Mouse (Mus musculus) cerebellum, adult 9-10 months (tissue): Measurements from ENCODE around the gene Parp8.
A peak's percentile ranks its signal among the peaks of the same experiment; 100 is the strongest.

Experiments
- DNase-seq: peaks from one replicate; pipeline ENCODE4 v3.0.0; 2022

The Parp8 gene

DNA sequence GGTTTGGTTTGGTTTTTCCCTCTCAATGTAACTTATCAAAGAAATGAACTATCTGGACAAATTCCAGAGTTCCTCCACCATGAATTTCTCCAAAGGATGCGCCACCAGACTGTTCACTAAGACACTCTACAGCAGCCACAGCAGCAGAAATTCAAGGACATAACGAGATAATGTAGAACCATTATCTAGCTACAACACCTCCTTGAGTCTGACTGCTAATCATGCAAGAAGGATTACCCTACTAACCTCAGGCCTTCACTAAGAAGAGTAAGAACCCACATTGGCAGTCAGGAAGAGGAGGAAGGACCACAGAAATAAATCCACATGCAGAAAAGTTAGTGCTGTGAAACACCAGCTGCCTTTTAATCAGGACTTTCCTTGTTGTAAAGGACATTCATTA is 11.8 kb downstream of the Parp8 start:
- DNase-seq = no peak

DNA sequence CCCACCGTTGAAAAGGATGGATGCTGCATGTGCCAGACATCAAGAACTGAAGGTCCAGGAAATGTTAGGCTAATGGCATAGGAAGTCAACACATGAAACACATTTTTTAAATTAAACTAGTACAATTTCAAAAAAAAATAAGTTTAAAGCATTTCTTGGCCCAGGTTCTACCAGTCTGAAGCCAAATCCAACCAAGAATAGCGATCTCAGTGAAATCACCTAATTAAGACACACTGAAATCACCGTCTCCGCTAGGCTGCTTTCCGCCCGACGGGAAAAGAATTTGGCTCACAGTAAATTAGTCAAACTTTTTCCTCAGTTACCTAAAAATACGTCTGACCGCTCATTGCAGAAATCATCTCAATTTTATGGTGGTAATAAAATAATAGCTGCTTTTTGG is 13.3 kb downstream of the Parp8 start:
- DNase-seq = no peak

DNA sequence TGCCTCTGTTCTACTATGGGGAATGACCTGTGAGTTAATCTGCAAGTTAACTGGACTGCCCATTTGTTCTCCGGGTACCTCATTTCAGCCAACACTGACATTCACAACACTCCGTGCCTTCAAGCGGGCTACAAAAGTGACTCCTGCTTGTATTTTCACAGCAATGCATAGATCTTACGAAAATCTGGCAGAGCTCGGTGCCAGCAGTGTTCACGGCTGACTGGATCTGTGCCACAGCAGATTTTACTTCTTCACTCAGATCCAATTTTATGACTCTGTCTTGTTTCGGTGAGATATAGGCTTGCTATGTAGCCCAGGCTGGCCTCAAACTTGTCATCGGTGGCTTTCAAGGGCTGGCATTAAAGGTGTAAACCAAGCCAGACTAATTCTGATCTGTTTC is 15.2 kb downstream of the Parp8 start:
- peak; percentile 67 for DNase-seq

DNA sequence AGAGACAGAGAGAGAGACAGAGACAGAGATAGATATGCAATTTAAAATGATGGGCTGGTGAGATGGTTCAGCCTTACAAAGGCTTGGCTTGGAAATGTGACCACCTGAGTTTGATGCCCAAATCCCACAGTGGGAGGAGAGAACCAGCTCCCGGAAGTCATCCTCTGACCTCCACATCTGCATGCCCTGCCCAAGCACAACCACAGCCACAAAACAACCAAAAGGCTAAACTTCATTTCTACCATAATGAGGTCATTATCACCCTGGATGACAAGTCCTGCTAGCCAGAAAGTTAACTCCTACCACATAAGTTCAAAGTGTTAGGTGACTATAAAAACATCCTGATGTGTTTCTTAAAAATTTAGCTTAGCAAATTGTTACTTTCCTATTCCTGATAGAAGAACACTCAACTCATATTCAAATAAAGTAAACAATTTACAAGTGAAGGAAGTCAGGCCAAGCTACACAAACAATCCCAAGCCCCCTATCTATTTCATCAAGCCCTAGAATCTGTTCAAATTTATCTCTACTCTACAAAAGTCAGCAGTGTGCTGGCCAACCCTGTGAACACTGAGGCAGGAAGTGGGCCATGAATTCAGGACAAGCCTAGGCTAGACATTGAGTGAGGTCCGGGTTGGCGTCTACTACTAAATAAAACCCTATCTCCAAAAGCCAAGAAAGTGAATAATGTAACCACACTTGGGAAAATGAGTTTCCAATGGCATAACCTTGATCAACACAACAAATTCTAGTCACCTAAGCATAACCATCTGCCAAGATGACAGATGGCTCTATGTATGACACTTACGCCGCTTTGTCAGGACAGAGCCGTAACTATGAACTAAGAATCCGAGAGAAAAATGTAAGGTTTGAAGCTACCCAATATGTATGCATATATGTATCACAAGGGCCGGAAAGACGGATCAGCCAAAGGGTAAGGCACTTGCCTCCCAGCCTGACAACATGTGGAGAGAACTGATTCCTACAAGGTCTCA is 17.0 kb downstream of the Parp8 start:
- peak; percentile 60 for DNase-seq

DNA sequence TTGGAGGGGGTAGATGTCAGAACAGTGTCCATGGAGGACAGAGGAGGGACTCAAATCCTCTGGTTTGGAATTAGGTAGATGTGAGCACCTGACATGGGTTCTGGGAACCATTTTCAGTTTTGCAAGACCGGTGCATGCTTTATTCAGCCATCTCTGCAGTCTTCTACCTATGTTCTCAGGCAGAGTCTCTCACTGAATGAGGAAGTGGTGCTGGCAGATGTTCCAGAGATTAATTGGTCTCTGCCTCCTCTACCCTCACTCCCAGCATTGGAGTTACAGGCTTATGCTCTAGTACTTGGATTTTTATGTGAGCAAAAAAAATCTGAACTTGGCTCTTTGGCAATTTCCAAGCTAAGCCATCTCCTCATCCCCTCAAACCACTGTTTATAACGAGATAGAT is 17.8 kb downstream of the Parp8 start:
- no peak for DNase-seq

DNA sequence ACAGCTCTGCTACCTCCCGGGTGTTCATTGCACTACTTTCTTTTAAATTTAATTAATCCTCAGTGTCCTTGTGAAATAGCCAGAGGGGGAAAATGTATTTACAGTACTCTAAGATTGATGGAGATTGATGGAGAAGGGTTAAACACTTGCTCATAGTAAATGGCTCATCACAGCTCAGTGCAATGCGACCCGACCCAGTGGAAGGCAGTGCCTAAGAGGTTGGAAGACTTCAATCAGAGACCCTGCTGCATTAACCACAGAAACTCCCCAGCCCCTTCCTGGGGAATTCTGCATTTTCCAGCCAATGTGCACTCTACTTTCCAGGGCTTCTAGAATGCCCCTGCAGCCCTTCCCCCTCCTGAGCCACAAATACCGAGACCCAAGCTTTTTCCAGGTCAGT is 18.7 kb downstream of the Parp8 start:
- no peak for DNase-seq

DNA sequence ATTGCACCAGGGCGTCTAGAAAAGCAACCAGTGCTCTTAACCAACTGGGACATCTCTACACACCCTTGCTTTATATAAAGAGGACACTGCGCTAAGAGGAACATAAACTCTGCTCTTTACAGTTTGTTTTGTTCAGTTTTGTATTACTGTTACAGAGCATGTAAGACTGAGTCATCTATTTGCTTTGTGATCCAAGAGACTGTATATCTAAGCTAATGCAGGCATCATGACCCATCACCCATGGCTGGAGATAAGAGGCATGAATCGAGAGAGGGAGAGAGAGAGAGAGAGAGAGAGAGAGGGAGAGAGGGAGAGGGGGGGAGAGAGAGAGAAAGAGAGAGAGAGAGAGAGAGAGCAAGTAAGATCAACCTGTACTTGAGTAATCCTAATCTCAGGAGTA is 24.8 kb downstream of the Parp8 start:
- no peak for DNase-seq

DNA sequence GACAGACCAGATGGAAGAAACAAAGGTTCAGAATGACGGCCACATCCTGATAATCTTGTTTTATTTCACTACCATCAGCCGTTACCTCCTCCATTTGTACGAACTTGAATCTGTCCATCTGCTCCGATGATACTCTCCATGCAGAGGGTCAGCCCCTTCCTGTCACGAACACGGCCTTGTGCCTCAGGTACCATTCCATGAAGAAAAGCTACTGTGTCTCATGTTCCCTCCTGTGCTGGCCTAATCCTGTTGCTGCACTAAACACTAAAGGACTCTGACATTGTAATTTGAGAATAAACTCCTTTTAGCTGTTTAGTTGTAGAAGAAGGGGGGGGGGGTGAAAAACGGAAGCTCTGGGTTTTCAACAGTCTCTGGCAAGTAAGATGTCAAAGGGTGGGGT is 33.8 kb downstream of the Parp8 start:
- no peak for DNase-seq

DNA sequence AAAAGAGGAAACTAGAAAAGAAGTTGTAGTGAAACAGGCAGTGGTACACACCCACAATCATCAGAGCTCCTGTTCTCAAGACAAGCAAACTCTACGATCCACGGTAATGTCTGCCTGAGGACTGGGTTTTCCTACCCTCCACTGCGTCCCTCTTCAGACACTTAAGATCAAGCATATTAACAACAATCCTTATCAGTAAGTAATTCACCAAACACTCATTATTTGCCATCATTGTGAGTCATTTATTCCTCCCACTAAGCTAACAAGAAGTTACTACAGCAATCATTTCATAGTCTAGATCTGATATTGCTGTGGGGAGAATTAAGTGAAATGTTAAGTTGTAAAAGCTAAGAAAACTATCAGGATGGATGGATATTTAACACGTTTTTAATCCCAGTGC is 35.0 kb downstream of the Parp8 start:
- no peak for DNase-seq

DNA sequence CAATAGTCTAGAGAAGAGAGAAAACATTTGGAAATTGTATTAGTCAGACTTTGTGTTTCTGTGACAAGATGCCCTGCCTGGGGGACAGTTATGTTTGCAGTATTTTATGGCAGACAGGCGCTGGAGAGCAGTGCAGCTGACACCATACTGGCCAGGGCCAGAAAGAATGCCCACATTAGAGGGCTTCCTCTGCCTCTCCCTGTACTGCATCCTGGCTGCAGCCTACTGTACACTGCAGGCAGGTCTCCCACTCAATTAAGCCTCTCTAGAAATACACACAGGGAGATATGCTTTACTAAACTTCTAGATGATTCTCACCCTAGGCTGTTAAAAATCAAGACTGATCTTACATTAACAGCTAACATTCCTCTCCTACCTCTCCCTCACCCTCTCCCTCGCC is 36.6 kb downstream of the Parp8 start:
- no peak for DNase-seq

DNA sequence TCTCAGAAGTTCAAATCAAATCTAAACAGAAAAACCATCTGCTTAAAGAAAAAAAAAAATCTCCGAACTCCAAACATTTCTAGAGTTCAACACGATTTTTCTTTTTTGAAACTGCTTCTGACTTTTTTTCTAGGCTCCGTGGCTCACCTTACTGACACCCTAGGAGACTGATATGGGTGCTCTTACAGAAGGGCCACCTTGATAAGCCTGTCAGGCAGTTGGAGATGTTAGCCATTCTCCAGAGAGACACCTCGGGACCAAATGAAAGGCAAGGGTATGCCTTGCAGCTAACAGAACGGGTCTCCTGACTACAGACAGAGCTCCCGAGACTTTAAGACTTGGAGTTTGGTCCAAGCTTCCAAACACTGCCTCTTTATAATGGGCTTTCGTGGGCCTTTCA is 37.1 kb downstream of the Parp8 start:
- DNase-seq = no peak

DNA sequence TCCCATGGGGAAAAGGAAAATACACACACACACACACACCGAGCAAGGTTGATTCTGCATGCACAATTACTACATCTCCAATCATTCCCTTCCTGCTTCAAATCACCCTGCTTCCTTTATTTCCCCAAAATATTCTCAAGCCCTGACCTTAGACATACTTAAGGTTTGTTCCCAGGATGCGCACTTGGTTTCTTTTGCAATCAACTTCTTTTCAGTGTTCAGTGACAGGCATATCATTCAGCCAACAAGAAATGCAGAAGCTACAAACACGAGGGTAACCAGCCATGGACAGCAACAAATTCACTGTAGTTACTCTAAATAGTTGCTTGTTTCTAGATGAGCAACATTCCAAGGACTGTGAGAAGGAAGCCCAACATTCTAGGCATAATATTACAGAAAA is 38.1 kb downstream of the Parp8 start:
- no peak for DNase-seq

DNA sequence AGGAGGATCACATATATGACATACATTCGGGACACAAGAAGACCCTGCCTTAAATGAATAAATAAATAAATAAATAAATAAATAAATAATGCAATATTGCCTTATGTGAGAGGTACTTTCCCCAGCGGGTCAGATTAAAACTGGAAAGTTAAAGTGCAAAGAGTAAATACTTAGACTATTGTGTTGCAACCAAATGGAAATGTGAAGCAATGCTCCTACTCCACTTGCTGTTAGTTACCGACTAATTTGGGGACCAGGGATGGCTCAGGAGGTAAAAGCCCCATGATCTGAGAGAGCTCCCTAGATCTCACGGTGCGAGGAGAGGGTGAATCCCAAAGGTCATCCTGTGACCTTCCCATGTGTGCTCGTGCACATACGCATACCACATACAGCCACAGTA is 38.7 kb downstream of the Parp8 start:
- DNase-seq = no peak

DNA sequence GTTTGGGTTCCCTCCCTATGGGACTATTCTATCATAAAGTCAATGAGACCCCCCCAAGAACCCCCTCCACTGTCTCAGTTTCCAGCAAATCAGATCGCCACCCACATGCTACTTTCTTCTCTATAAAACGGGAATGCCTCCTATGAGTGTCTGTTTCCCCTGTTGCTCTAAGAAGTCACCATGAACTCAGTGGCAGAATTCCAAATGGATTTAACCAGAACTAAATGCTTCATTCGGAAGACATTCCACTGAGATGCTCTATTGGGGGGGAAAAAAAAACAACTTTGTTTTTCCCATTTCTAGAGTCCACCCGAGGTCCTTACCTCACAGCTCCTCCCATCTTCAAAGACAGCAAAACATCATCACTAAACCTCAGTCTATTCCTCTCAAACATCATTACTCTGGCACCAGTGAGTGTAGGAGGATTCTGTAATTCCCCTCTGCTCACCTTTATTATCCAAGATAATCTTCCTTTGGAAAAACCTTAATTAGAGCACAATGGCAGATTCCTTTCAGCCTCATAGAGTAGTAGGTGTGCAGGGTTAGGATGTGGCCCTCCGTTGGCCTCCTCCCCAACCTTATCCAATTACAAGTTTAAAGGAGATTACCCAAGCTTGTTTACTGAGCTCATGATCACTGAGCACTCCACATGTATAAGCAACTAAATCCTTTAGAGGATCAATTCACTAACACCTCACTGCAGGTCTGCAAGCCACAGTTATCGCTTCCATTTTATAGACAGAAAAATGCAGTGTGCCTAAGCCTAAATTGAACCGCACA is 51.1 kb downstream of the Parp8 start:
- DNase-seq = no peak

DNA sequence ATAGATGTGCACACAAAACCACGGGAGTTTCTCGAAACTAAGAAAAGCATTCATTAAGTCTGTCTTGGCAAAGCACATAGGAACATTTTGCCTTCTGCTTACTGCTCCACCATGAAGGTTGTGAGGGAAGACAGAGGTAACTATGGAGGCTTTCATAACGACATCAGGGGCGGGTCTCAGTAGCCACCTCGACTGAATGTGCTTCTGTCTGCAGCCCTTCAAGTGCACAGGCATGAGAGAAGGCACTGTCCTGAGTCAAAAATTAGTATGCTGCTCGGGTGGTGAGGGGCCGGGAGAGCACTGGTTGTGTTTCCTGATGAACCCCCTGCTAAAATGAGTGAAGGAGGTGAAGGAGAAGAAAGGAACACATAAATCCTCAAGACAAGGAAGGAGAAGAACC is 51.8 kb downstream of the Parp8 start:
- DNase-seq = no peak

DNA sequence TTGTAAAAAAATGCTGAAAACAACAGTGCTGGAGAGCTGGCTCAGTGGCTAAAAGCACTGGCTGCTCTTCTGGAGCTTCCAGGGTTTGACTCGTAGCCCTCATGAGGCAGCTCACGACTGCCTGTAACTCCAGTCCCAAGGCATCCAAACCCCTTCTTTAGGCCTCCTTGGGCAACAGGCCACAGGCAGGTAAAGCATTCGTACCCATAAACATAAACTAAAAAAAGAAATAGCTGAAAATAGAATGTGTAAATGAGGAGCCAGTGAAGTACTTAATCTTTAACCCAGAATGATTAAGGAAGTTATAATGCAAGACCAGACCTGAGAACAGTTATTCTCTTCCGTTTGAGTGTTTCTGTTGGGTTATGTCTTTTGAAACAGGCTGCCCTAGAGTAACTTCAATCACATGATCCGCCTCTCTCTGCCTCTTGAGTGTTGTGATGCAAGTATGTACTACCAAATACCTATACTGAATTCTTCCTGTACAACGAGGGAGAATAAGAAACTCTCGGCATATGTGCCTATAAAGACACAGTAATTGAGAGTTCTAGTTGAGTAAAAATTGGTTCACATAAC is 53.2 kb downstream of the Parp8 start:
- no peak for DNase-seq

DNA sequence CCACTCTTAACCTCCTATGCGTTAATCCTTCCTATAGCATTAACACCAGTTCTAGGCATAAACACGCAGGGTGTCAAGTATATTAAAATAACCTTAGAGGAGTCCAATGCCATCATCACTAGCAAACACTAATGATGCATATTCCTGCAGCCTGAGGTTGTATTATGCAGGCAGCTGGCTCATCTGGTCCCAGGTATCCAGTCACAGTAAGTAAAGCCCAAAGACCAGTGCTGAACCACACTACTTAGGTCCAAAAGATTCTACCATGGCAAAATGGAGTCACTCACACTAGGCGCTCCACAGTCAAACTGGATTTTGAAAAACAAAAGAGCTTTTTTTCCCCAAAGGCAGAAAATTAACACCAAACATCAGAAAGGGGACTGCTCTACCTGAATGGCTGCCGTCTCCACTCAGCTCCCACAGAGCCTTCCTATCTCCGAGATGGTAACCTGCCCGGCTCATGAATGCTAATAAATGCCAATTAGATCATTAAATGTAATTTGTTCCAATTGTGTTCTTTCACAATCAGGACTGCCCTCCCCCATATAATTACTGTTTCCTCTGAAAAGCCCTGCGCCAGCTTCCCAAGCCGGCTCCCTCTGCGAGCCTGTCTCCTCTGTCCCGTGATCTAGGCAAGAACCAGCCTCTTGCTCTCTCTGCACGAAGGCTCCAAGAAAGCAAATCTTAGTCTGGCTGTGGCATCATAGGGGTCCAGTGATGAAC is 54.5 kb downstream of the Parp8 start:
- no peak for DNase-seq

DNA sequence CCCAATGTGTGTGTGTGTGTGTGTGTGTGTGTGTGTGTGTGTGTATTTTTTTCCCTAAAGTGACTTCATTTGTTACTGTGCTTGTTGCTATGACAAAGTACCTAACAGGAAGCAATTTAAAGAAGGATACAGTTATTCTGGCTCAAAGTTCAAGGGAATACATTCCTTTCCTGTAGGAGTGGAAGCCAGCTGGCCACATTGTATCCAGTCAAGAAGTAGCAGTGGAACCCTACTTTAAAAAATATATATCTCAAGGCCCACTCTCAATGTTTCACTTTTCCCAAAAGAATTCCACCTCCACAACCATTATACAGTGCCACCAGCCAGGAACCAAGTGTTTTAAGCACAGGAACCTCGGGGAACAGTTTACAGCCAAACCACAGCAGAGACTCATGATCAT is 55.7 kb downstream of the Parp8 start:
- DNase-seq = no peak

DNA sequence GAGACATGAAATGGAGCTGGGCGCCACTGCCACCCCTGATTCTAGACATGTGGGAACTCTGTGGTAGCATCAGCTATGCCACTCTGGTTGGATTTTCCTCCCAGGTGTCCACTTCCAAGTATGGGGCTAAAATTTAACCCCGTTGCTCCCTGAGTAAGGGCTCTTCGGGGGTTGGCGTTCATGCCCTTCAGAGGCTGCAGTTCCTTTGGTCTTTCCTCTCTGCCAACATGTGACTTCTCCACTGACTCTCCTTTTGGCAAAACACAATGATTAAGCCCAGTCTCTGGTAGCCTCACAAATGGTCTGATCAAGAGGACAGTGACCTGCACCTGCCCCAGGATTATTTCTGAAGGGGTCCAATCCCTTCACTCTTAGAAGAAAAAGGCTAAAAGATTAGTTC is 56.4 kb downstream of the Parp8 start:
- DNase-seq = no peak

DNA sequence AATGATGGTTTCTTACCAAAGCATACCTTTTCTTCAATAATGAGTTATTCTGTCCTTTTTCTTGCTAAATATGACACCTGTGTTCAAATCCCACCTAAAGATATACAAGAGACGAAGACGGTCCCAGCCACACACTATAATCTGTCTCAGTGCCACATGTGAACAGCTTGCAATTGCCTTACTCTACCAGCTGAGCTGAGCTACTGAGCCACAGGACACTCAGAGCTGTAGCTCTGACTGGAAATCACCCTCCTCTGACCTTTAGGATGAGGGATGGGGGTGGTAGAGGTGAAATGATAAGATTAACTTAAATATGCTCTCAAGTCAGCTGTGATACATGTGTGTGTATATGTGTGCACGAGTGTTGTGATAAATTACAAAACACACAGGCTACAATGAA is 57.9 kb downstream of the Parp8 start:
- DNase-seq = no peak

DNA sequence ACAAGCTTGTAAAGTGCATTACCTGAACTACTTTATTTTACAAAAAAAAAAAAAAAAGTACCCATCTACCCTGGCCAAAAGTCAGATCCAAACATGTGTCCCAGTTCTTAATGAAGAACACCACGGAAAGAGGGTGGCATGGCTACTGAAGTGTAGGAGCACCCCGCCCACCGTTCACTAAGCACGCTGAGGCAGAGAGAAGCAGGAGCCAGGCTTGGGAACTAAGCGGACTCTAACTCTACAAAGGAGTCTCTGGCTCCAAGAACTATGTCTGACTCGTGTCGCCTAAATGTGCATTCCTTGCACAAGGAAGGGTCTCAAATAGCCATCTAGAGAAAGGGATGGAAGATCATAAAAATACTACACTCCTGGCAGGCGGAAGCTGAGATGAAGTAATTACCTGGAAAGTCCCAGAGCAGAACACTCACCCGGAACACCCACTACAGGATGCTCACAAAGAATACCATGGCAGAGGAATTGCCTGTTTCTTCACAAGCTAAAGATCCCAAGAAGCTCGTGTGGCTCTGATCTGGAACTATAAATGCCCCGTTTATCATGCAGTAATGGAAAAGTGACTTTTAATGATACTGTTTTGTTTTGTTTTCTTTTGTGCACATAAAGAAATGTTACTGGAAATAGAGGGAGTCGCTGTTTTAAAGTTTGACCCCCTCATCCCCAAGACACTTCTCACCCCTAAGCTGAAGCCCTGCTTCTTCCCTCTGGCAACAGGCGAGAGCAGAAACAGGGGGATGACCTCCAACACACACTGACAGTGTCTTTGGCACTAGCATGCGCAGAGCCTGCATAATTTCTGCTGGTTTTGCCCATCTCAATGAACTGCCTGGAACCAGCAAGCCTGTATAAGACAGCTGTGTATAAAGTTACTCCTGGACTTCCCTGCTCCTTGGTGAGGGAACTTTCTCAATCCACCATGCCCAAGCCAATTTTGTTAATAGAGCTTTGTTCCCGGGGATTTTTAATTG is 62.6 kb downstream of the Parp8 start:
- no peak for DNase-seq
